Mouse (Mus musculus): Measurements from ENCODE around the gene Zfp866.

DNA sequence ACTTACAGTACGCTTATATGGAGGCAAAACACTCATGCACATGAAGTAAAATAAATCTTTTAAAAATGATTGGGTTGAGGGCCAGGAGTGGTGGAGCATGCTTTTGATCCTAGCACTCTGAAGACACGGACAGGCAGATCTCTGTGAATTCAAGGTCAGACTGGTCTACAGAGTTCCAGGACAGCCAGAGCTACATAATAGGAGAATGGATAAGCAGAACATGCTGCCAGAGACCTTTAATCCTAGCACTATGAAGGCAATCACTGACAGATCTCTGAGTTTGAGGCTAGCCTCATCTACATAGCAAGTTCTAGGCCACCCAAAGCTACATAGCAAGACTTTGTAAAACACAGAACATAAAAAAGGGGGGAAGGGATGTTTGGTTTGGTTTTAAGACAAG, 18.9 kb downstream of the Zfp866 start:
- TF ChIP-seq CTCF (IDR thresholded peaks at IDR 0.05; ENCODE audit: extremely low read depth, insufficient read depth, low read length) (no peak), POLR2A (IDR thresholded peaks at IDR 0.05; ENCODE audit: extremely low read depth, insufficient read depth, low read length) (no peak)

Data from cortical plate, adult 2 months (tissue).